Mouse (Mus musculus): ENCODE results near the gene Nr4a2. TPM values are rescaled to one million over a fixed set of nuclear protein-coding genes. Genes with fewer than 3 reads are reported as not detected.

Gene Nr4a2
- total and polyA plus RNA-seq, 2 experiments from 2014 or later, result 26.4 to 59.4 TPM

- DNase-seq (no peak), ATAC-seq (no peak)
- H3K4me3 ChIP-seq (ENCODE audit: low read depth, low read length), result peak overlapping the region; percentile 75
- H3K27ac ChIP-seq (ENCODE audit: low read depth, low read length), result no peak overlapping the region
- 19% methylated on average over 39 of the region's 39 CpGs for WGBS
- no peaks in the 10 kb centered on the region for H3K9me3 ChIP-seq (ENCODE audit: low read length)
- H3K27me3 ChIP-seq (ENCODE audit: insufficient read depth, low read length), result peaks cover 61% of the 10 kb centered on the region
- peaks cover 9% of the 10 kb centered on the region; the same call in 1 of the 2 replicates for H3K4me1 ChIP-seq (ENCODE audit: insufficient read depth)
- TF ChIP-seq CTCF (IDR thresholded peaks at IDR 0.05; ENCODE audit: low read depth), result no peak
- H3K4me2 ChIP-seq (ENCODE audit: low read depth), result peak overlapping the region; percentile 27; the same call in 1 of the 2 replicates
- H3K9ac ChIP-seq, result 0 out of 2 replicates have a peak overlapping the region, but pooled peaks have one; percentile 14
- H3K36me3 ChIP-seq (ENCODE audit: insufficient read depth), result no peaks in the 10 kb centered on the region
Observed at GRCm38 (mm10) chr2:57111011-57111790, 12.6 kb downstream of the Nr4a2 start.

GRCm38 (mm10) chr2:57110401-57110800 is 13.4 kb downstream of the Nr4a2 start:
- 45% methylated on average over 16 of the region's 16 CpGs for WGBS
- ATAC-seq, result no peak

GRCm38 (mm10) chr2:57109926-57110325 is 13.9 kb downstream of the Nr4a2 start:
- Histone ChIP-seq H3K27me3 (ENCODE audit: insufficient read depth, low read length) (peaks cover 69% of the 10 kb centered on the region), H3K9ac (0 out of 2 replicates have a peak overlapping the region, but pooled peaks have one; percentile 1), H3K27ac (ENCODE audit: low read depth, low read length) (no peak overlapping the region), H3K36me3 (ENCODE audit: insufficient read depth) (no peaks in the 10 kb centered on the region), H3K9me3 (ENCODE audit: low read length) (no peaks in the 10 kb centered on the region), H3K4me3 (ENCODE audit: low read depth, low read length) (peak overlapping the region; percentile 11), H3K4me2 (ENCODE audit: low read depth) (no peak overlapping the region), H3K4me1 (ENCODE audit: insufficient read depth) (no peaks in the 10 kb centered on the region)
- no peak for TF ChIP-seq CTCF (IDR thresholded peaks at IDR 0.05; ENCODE audit: low read depth)
- ATAC-seq (no peak), DNase-seq (no peak)
- WGBS, result 22% methylated on average over 14 of the region's 14 CpGs

More at GRCm38 (mm10) chr2:57110401-57110800, 13.4 kb downstream of the Nr4a2 start:
- Histone ChIP-seq H3K27me3 (ENCODE audit: insufficient read depth, low read length) (peaks cover 69% of the 10 kb centered on the region), H3K4me2 (ENCODE audit: low read depth) (no peak overlapping the region), H3K27ac (ENCODE audit: low read depth, low read length) (no peak overlapping the region), H3K4me3 (ENCODE audit: low read depth, low read length) (peak overlapping the region; percentile 11; the same call in 1 of the 2 replicates), H3K36me3 (ENCODE audit: insufficient read depth) (no peaks in the 10 kb centered on the region), H3K9me3 (ENCODE audit: low read length) (no peaks in the 10 kb centered on the region), H3K4me1 (ENCODE audit: insufficient read depth) (peaks cover 4% of the 10 kb centered on the region; the same call in 1 of the 2 replicates), H3K9ac (0 out of 2 replicates have a peak overlapping the region, but pooled peaks have one; percentile 1)
- DNase-seq, result no peak
- TF ChIP-seq CTCF (IDR thresholded peaks at IDR 0.05; ENCODE audit: low read depth), result no peak

GRCm38 (mm10) chr2:57109301-57109700 is 14.5 kb downstream of the Nr4a2 start:
- DNase-seq, result no peak
- no peak for TF ChIP-seq CTCF (IDR thresholded peaks at IDR 0.05; ENCODE audit: low read depth)
- H3K27ac ChIP-seq (ENCODE audit: low read depth, low read length), result no peak overlapping the region
- H3K27me3 ChIP-seq (ENCODE audit: insufficient read depth, low read length), result peaks cover 73% of the 10 kb centered on the region
- no peaks in the 10 kb centered on the region for H3K4me1 ChIP-seq (ENCODE audit: insufficient read depth)
- 11% methylated on average over 11 of the region's 11 CpGs for WGBS
- no peak overlapping the region for H3K9ac ChIP-seq
- ATAC-seq, result no peak
- H3K36me3 ChIP-seq (ENCODE audit: insufficient read depth), result no peaks in the 10 kb centered on the region
- no peaks in the 10 kb centered on the region for H3K9me3 ChIP-seq (ENCODE audit: low read length)
- H3K4me2 ChIP-seq (ENCODE audit: low read depth), result no peak overlapping the region
- H3K4me3 ChIP-seq (ENCODE audit: low read depth, low read length), result no peak overlapping the region

GRCm38 (mm10) chr2:57108349-57108930 is 15.4 kb downstream of the Nr4a2 start:
- ATAC-seq (no peak), DNase-seq (no peak)
- Histone ChIP-seq H3K9me3 (ENCODE audit: low read length) (no peaks in the 10 kb centered on the region), H3K27ac (ENCODE audit: low read depth, low read length) (no peak overlapping the region), H3K9ac (no peak overlapping the region), H3K4me2 (ENCODE audit: low read depth) (no peak overlapping the region), H3K27me3 (ENCODE audit: insufficient read depth, low read length) (peaks cover 73% of the 10 kb centered on the region), H3K4me1 (ENCODE audit: insufficient read depth) (no peaks in the 10 kb centered on the region), H3K4me3 (ENCODE audit: low read depth, low read length) (no peak overlapping the region), H3K36me3 (ENCODE audit: insufficient read depth) (no peaks in the 10 kb centered on the region)
- no peak for TF ChIP-seq CTCF (IDR thresholded peaks at IDR 0.05; ENCODE audit: low read depth)
- 47% methylated on average over 7 of the region's 7 CpGs for WGBS

GRCm38 (mm10) chr2:57105401-57105800 is 18.4 kb downstream of the Nr4a2 start:
- whole genome bisulfite sequencing, result 37% methylated on average over 7 of the region's 7 CpGs

GRCm38 (mm10) chr2:57104731-57105130 is 19.1 kb downstream of the Nr4a2 start:
- WGBS, result 24% methylated on average over 8 of the region's 8 CpGs

More at GRCm38 (mm10) chr2:57105401-57105800, 18.4 kb downstream of the Nr4a2 start:
- H3K4me2 ChIP-seq (ENCODE audit: low read depth), result no peak overlapping the region
- no peak overlapping the region for H3K27ac ChIP-seq (ENCODE audit: low read depth, low read length)
- H3K27me3 ChIP-seq (ENCODE audit: insufficient read depth, low read length), result peaks cover 84% of the 10 kb centered on the region
- TF ChIP-seq CTCF (IDR thresholded peaks at IDR 0.05; ENCODE audit: low read depth), result no peak
- H3K4me1 ChIP-seq (ENCODE audit: insufficient read depth), result peaks cover 10% of the 10 kb centered on the region
- DNase-seq, result no peak
- no peak overlapping the region for H3K4me3 ChIP-seq (ENCODE audit: low read depth, low read length)
- ATAC-seq, result no peak
- H3K9ac ChIP-seq, result no peak overlapping the region
- H3K36me3 ChIP-seq (ENCODE audit: insufficient read depth), result no peaks in the 10 kb centered on the region
- no peaks in the 10 kb centered on the region for H3K9me3 ChIP-seq (ENCODE audit: low read length)

More at GRCm38 (mm10) chr2:57104731-57105130, 19.1 kb downstream of the Nr4a2 start:
- no peak overlapping the region for H3K27ac ChIP-seq (ENCODE audit: low read depth, low read length)
- peaks cover 77% of the 10 kb centered on the region for H3K27me3 ChIP-seq (ENCODE audit: insufficient read depth, low read length)
- no peaks in the 10 kb centered on the region for H3K36me3 ChIP-seq (ENCODE audit: insufficient read depth)
- H3K4me2 ChIP-seq (ENCODE audit: low read depth), result no peak overlapping the region
- DNase-seq, result no peak
- no peak overlapping the region for H3K4me3 ChIP-seq (ENCODE audit: low read depth, low read length)
- H3K9ac ChIP-seq, result no peak overlapping the region
- TF ChIP-seq CTCF (IDR thresholded peaks at IDR 0.05; ENCODE audit: low read depth), result no peak
- no peak for ATAC-seq
- H3K9me3 ChIP-seq (ENCODE audit: low read length), result no peaks in the 10 kb centered on the region
- H3K4me1 ChIP-seq (ENCODE audit: insufficient read depth), result peaks cover 10% of the 10 kb centered on the region

All from forebrain, postnatal 0 days (tissue).